Mouse (Mus musculus): ENCODE measurements around the gene Utp4. TPM values are rescaled to one million over a fixed set of nuclear protein-coding genes. Genes with fewer than 3 reads are reported as not detected.

Gene Utp4
- polyA plus RNA-seq, 1 experiment from 2014 or later = 62.6 TPM

- Histone ChIP-seq H3K9ac (no peak overlapping the region), H3K27ac (no peak overlapping the region), H3K36me3 (no peaks in the 10 kb centered on the region), H3K4me3 (replicated peaks) (no peak overlapping the region), H3K9me3 (no peaks in the 10 kb centered on the region), H3K27me3 (replicated peaks) (no peaks in the 10 kb centered on the region), H3K4me2 (no peak overlapping the region), H3K4me1 (no peaks in the 10 kb centered on the region)
- 77% methylated on average over 3 of the region's 3 CpGs for WGBS
- no peak for ATAC-seq (ENCODE audit: insufficient read depth, low FRiP score, low read depth)
These were observed 55.3 kb downstream of the Utp4 start for GRCm38 (mm10) chr8:106948678-106949243.

- H3K27me3 ChIP-seq (replicated peaks) = no peaks in the 10 kb centered on the region
- 59% methylated on average over 4 of the region's 4 CpGs for WGBS
- no peaks in the 10 kb centered on the region for H3K4me1 ChIP-seq
- H3K4me3 ChIP-seq (replicated peaks) = no peak overlapping the region
- no peak for ATAC-seq (ENCODE audit: insufficient read depth, low FRiP score, low read depth)
- H3K36me3 ChIP-seq = no peaks in the 10 kb centered on the region
- H3K9me3 ChIP-seq = no peaks in the 10 kb centered on the region
- H3K4me2 ChIP-seq = no peak overlapping the region
- H3K27ac ChIP-seq = no peak overlapping the region
- no peak overlapping the region for H3K9ac ChIP-seq
These were observed 58.3 kb downstream of the Utp4 start for GRCm38 (mm10) chr8:106951707-106952106.

- no peak overlapping the region for H3K4me2 ChIP-seq
- no peak overlapping the region for H3K27ac ChIP-seq
- no peaks in the 10 kb centered on the region for H3K36me3 ChIP-seq
- H3K4me1 ChIP-seq = no peaks in the 10 kb centered on the region
- ATAC-seq (ENCODE audit: insufficient read depth, low FRiP score, low read depth) = no peak
- WGBS = 57% methylated on average over 4 of the region's 4 CpGs
- no peaks in the 10 kb centered on the region for H3K27me3 ChIP-seq (replicated peaks)
- no peak overlapping the region for H3K4me3 ChIP-seq (replicated peaks)
- H3K9me3 ChIP-seq = no peaks in the 10 kb centered on the region
- no peak overlapping the region for H3K9ac ChIP-seq
These were observed 60.1 kb downstream of the Utp4 start for GRCm38 (mm10) chr8:106953571-106953970.

GRCm38 (mm10) chr8:106957086-106957485 is 63.6 kb downstream of the Utp4 start:
- H3K36me3 ChIP-seq = no peaks in the 10 kb centered on the region
- H3K27ac ChIP-seq = no peak overlapping the region
- no peak overlapping the region for H3K9ac ChIP-seq
- no peaks in the 10 kb centered on the region for H3K4me1 ChIP-seq
- WGBS = 82% methylated on average over 3 of the region's 3 CpGs
- no peak for ATAC-seq (ENCODE audit: insufficient read depth, low FRiP score, low read depth)
- H3K27me3 ChIP-seq (replicated peaks) = no peaks in the 10 kb centered on the region
- H3K4me2 ChIP-seq = no peak overlapping the region
- no peaks in the 10 kb centered on the region for H3K9me3 ChIP-seq
- H3K4me3 ChIP-seq (replicated peaks) = no peak overlapping the region

GRCm38 (mm10) chr8:106958212-106958611 is 64.8 kb downstream of the Utp4 start:
- Histone ChIP-seq H3K4me1 (no peaks in the 10 kb centered on the region), H3K9ac (no peak overlapping the region), H3K27me3 (replicated peaks) (no peaks in the 10 kb centered on the region), H3K27ac (no peak overlapping the region), H3K4me3 (replicated peaks) (no peak overlapping the region), H3K36me3 (no peaks in the 10 kb centered on the region), H3K4me2 (no peak overlapping the region), H3K9me3 (no peaks in the 10 kb centered on the region)
- ATAC-seq (ENCODE audit: insufficient read depth, low FRiP score, low read depth) = no peak
- 72% methylated on average over 3 of the region's 3 CpGs for WGBS

- H3K27ac ChIP-seq = no peak overlapping the region
- no peaks in the 10 kb centered on the region for H3K27me3 ChIP-seq (replicated peaks)
- WGBS = 72% methylated on average over 2 of the region's 2 CpGs
- H3K9me3 ChIP-seq = no peaks in the 10 kb centered on the region
- no peaks in the 10 kb centered on the region for H3K4me1 ChIP-seq
- no peak overlapping the region for H3K4me2 ChIP-seq
- no peak overlapping the region for H3K4me3 ChIP-seq (replicated peaks)
- no peaks in the 10 kb centered on the region for H3K36me3 ChIP-seq
- H3K9ac ChIP-seq = no peak overlapping the region
- no peak for ATAC-seq (ENCODE audit: insufficient read depth, low FRiP score, low read depth)
These were observed 66.2 kb downstream of the Utp4 start for GRCm38 (mm10) chr8:106959626-106960025.

GRCm38 (mm10) chr8:106962322-106962721 is 68.9 kb downstream of the Utp4 start:
- Histone ChIP-seq H3K36me3 (no peaks in the 10 kb centered on the region), H3K4me3 (replicated peaks) (no peak overlapping the region), H3K9me3 (no peaks in the 10 kb centered on the region), H3K27ac (no peak overlapping the region), H3K27me3 (replicated peaks) (no peaks in the 10 kb centered on the region), H3K4me2 (no peak overlapping the region), H3K9ac (no peak overlapping the region), H3K4me1 (no peaks in the 10 kb centered on the region)
- no peak for ATAC-seq (ENCODE audit: insufficient read depth, low FRiP score, low read depth)
- 71% methylated on average over 3 of the region's 3 CpGs for WGBS

- Histone ChIP-seq H3K27ac (no peak overlapping the region), H3K36me3 (no peaks in the 10 kb centered on the region), H3K27me3 (replicated peaks) (no peaks in the 10 kb centered on the region), H3K4me2 (no peak overlapping the region), H3K9me3 (no peaks in the 10 kb centered on the region), H3K9ac (no peak overlapping the region), H3K4me1 (no peaks in the 10 kb centered on the region), H3K4me3 (replicated peaks) (no peak overlapping the region)
- no peak for ATAC-seq (ENCODE audit: insufficient read depth, low FRiP score, low read depth)
- WGBS = 75% methylated on average over 6 of the region's 6 CpGs
These were observed 69.9 kb downstream of the Utp4 start for GRCm38 (mm10) chr8:106963365-106963764.

GRCm38 (mm10) chr8:106964573-106964972 is 71.1 kb downstream of the Utp4 start:
- H3K4me1 ChIP-seq = no peaks in the 10 kb centered on the region
- H3K36me3 ChIP-seq = no peaks in the 10 kb centered on the region
- H3K27me3 ChIP-seq (replicated peaks) = no peaks in the 10 kb centered on the region
- no peak for ATAC-seq (ENCODE audit: insufficient read depth, low FRiP score, low read depth)
- H3K4me3 ChIP-seq (replicated peaks) = no peak overlapping the region
- no peak overlapping the region for H3K9ac ChIP-seq
- H3K9me3 ChIP-seq = no peaks in the 10 kb centered on the region
- no peak overlapping the region for H3K27ac ChIP-seq
- H3K4me2 ChIP-seq = no peak overlapping the region
- WGBS = 68% methylated on average over 4 of the region's 4 CpGs

- no peak overlapping the region for H3K27ac ChIP-seq
- no peak for ATAC-seq (ENCODE audit: insufficient read depth, low FRiP score, low read depth)
- WGBS = 75% methylated on average over 3 of the region's 3 CpGs
- no peak overlapping the region for H3K4me2 ChIP-seq
- no peak overlapping the region for H3K9ac ChIP-seq
- H3K9me3 ChIP-seq = no peaks in the 10 kb centered on the region
- no peaks in the 10 kb centered on the region for H3K36me3 ChIP-seq
- no peaks in the 10 kb centered on the region for H3K4me1 ChIP-seq
- no peak overlapping the region for H3K4me3 ChIP-seq (replicated peaks)
- H3K27me3 ChIP-seq (replicated peaks) = no peaks in the 10 kb centered on the region
These were observed 76.5 kb downstream of the Utp4 start for GRCm38 (mm10) chr8:106969964-106970363.

GRCm38 (mm10) chr8:106971916-106972315 is 78.5 kb downstream of the Utp4 start:
- H3K27ac ChIP-seq = 0 out of 2 replicates have a peak overlapping the region, but pooled peaks have one; percentile 16
- ATAC-seq (ENCODE audit: insufficient read depth, low FRiP score, low read depth) = no peak

More at GRCm38 (mm10) chr8:106971916-106972315, 78.5 kb downstream of the Utp4 start:
- no peak overlapping the region for H3K4me3 ChIP-seq (replicated peaks)
- no peak overlapping the region for H3K4me2 ChIP-seq
- no peak overlapping the region for H3K9ac ChIP-seq
- no peaks in the 10 kb centered on the region; the same call in 1 of the 2 replicates for H3K4me1 ChIP-seq
- no peaks in the 10 kb centered on the region for H3K27me3 ChIP-seq (replicated peaks)
- no peaks in the 10 kb centered on the region for H3K36me3 ChIP-seq
- WGBS = 56% methylated on average over 5 of the region's 5 CpGs
- H3K9me3 ChIP-seq = no peaks in the 10 kb centered on the region

Data from stomach, embryonic 15.5 days (tissue).